Mouse (Mus musculus) heart, embryonic 11.5 days (tissue): ENCODE measurements around the gene Jmjd8. TPM values are rescaled to one million over a fixed set of nuclear protein-coding genes. Genes with fewer than 3 reads are reported as not detected.

Source experiments
- ATAC-seq: fragments of 200-750 bp; cut with Nextera tagmentation; replicated peaks from 2 replicates; pipeline ENCODE4 v1.8.0; 2017; ENCODE audit warnings: moderate library complexity; ENCODE audit not compliant: insufficient number of reproducible peaks, low FRiP score, low TSS enrichment
- H3K27ac ChIP-seq: fragments of 300-500 bp; sonication (generic); 2 replicates; pipeline ENCODE4 v1.5.1; 2014; ENCODE audit warnings: mild to moderate bottlenecking, low read depth, low read length
- H3K27me3 ChIP-seq: fragments of 300-500 bp; sonication (generic); 2 replicates; pipeline ENCODE4 v1.6.1; 2014; ENCODE audit warnings: mild to moderate bottlenecking, low read length, mixed read lengths; ENCODE audit not compliant: control insufficient read depth, insufficient read depth
- H3K36me3 ChIP-seq: fragments of 300-500 bp; sonication (generic); 2 replicates; pipeline ENCODE4 v1.6.1; 2014; ENCODE audit warnings: mild to moderate bottlenecking, low read length, moderate library complexity, mixed read lengths; ENCODE audit not compliant: control insufficient read depth, insufficient read depth
- H3K4me1 ChIP-seq: fragments of 300-500 bp; sonication (generic); 2 replicates; pipeline ENCODE4 v1.6.1; 2014; ENCODE audit warnings: low read length; ENCODE audit not compliant: control insufficient read depth, insufficient read depth
- H3K4me2 ChIP-seq: fragments of 300-500 bp; sonication (generic); 2 replicates; pipeline ENCODE4 v1.6.1; 2014; ENCODE audit warnings: mild to moderate bottlenecking, moderate library complexity
- H3K4me3 ChIP-seq: fragments of 300-500 bp; sonication (generic); 2 replicates; pipeline ENCODE4 v1.5.1; 2014; ENCODE audit warnings: low read depth, low read length
- H3K9ac ChIP-seq: fragments of 300-500 bp; sonication (generic); 2 replicates; pipeline ENCODE4 v1.6.1; 2014; ENCODE audit warnings: mild to moderate bottlenecking, low read depth, low read length, moderate library complexity
- H3K9me3 ChIP-seq: fragments of 300-500 bp; sonication (generic); replicated peaks from 2 replicates; pipeline ENCODE4 v1.6.1; 2016; ENCODE audit warnings: low read length; ENCODE audit not compliant: control insufficient read depth
- WGBS: fragments of 180-500 bp; shearing (Covaris S2); extraction: QIAGEN DNeasy Blood & Tissue Kit; methylation state at CpG from one replicate; pipeline ENCODE4 v1.1.7; 2014; ENCODE audit not compliant: insufficient replicate concordance; 5-methylcytosine and 5-hydroxymethylcytosine counted together
- polyA plus RNA-seq: library from polyadenylated mRNA; unstranded; fragments of >200 nt; fragmentation: Nextera tagmentation; extraction: Ambion mirVana; gene quantifications from 2 replicates; pipeline ENCODE4 v1.2.1, GENCODE M21; 2014

The Jmjd8 gene
- polyA plus RNA-seq, 1 experiment from 2014 or later = 30.9 TPM

DNA sequence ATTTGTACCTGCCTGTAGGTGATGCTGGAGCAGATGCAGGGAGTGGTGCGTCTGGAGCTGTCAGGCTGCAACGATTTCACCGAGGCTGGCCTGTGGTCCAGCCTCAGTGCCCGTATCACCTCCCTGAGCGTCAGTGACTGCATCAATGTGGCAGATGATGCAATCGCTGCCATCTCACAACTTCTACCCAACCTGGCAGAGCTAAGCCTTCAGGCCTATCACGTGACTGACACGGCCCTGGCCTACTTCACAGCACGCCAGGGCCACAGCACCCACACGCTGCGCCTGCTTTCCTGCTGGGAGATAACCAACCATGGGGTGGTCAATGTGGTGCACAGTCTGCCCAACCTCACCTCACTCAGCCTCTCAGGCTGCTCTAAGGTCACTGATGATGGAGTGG, 11.0 kb upstream of the Jmjd8 start:
- Histone ChIP-seq H3K9me3 (no peaks in the 10 kb centered on the region), H3K27me3 (peaks cover 70% of the 10 kb centered on the region), H3K4me3 (no peak overlapping the region), H3K9ac (no peak overlapping the region), H3K4me2 (no peak overlapping the region), H3K4me1 (peaks cover 4% of the 10 kb centered on the region; the same call in 1 of the 2 replicates), H3K36me3 (no peaks in the 10 kb centered on the region), H3K27ac (no peak overlapping the region)
- 72% methylated on average over 11 of the region's 11 CpGs for WGBS
- no peak for ATAC-seq

DNA sequence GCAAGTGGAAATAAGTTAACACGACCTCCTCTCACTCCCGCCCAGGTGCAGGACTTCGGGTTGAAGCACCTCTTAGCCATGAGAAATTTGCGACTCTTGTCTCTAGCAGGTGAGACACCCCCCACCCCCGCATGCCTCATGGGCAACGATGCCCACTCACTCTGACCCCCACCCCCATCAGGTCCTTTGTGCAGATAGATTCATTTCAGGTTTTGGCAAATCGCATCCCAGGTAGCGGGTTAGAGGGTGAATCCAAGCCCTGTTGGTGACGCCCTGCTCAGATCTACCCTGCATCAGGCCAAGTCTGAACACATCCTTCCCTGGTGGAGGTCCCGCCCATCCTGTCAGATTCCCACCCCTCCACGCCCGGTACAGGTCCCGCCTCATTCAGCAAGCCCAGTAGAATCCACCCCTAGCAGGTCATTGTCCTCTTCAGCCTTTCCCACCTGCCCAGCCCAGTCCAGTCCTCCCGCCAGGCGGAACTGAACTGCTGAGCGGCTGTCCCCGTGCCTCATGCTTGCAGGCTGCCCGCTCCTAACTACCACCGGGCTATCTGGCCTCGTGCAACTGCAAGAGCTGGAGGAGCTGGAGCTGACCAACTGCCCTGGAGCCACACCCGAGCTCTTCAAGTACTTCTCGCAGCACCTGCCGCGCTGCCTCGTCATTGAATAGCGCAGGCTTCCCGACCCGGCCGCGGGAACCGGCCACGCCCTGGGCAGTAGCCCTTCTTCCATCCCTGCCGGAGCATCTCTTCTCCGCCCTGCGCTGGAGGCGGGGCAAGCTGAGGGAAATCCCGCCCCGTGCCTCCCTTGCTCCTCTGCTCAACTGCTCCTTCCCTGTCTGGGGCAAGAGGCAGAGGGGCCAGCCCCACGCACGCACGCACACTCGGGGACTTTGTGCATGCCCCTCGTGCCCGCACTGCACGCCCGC, 9.6 kb upstream of the Jmjd8 start:
- Histone ChIP-seq H3K9me3 (no peaks in the 10 kb centered on the region), H3K27ac (no peak overlapping the region), H3K4me3 (peak overlapping the region; percentile 12), H3K9ac (no peak overlapping the region), H3K36me3 (no peaks in the 10 kb centered on the region), H3K27me3 (peaks cover 63% of the 10 kb centered on the region), H3K4me1 (peaks cover 8% of the 10 kb centered on the region), H3K4me2 (peak overlapping the region; percentile 35)
- ATAC-seq = 0 out of 2 replicates have a peak, but pooled peaks have one; percentile 26
- 6% methylated on average over 46 of the region's 46 CpGs for WGBS

DNA sequence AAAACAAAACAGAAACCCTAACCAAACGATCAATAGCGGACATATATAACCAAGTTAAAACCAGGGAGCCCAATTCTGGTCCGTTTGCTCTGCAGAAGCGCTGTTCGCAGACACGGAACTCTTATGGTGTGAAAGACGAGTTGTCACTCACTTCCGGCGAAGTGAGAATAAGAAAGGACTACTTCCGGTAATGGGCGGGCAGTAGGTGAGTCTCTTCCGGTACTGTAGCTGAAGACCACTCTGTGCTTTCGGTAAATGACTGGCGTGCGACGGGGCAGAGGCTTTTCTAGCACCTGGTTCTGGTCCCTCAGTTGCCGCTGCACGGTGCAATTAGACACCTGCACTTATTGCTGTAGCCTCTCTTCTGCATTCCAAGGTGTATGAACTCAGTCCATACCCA, 5.2 kb upstream of the Jmjd8 start, which contains the start of gene Wdr24:
TSS of gene Wdr24 (plus strand) at position 176 of the 400 bp plus-strand sequence.
- Histone ChIP-seq H3K4me1 (peaks cover 21% of the 10 kb centered on the region), H3K9ac (peak within 1 kb of the TSS; percentile 83), H3K4me2 (peak within 1 kb of the TSS; percentile 97), H3K36me3 (peaks cover 11% of the 10 kb centered on the region), H3K27me3 (peaks cover 33% of the 10 kb centered on the region), H3K27ac (peak within 1 kb of the TSS; percentile 35; the same call in 1 of the 2 replicates), H3K4me3 (peak within 1 kb of the TSS; percentile 70), H3K9me3 (no peaks in the 10 kb centered on the region)
- no peak for ATAC-seq
- under 1% methylated on average over 18 of the region's 18 CpGs for WGBS

DNA sequence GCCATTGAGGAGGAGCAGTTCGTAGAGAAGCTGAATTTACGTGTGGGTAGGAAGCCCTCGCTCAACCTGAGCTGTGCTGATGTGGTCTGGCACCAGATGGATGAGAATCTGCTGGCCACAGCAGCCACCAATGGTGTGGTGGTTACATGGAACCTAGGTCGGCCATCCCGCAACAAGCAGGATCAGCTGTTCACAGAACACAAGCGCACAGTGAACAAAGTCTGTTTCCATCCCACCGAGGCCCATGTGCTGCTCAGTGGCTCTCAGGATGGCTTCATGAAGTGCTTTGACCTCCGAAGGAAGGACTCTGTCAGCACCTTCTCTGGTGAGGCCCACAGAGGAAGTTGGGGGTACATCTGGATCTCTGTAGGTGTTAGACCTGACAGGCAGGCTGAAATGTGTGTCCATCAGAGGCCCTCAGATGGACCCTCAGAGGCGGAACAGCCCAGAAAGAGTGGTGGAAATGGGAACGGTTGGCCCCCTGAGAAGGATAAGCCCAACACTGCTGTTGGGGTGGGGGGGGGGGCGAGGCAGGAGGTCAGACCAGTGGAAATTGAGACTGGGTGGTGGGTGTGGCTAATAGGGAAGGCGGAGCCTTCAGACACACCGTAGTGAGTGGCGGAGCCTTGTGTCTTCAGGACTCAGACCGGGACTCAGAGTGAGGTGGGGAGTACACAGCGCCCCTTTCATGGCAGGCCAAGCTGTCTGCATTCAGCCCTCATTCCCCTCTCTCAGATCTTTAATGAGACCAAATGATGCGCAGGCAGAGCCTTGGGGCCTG, 4.1 kb upstream of the Jmjd8 start:
- peak overlapping the region; percentile 97 for H3K4me2 ChIP-seq
- peaks cover 22% of the 10 kb centered on the region for H3K27me3 ChIP-seq
- H3K4me1 ChIP-seq = peaks cover 21% of the 10 kb centered on the region
- H3K36me3 ChIP-seq = peaks cover 11% of the 10 kb centered on the region
- no peak overlapping the region for H3K27ac ChIP-seq
- H3K4me3 ChIP-seq = peak overlapping the region; percentile 70
- ATAC-seq = no peak
- 0 out of 2 replicates have a peak overlapping the region, but pooled peaks have one; percentile 12 for H3K9ac ChIP-seq
- 58% methylated on average over 17 of the region's 17 CpGs for WGBS
- H3K9me3 ChIP-seq = no peaks in the 10 kb centered on the region

DNA sequence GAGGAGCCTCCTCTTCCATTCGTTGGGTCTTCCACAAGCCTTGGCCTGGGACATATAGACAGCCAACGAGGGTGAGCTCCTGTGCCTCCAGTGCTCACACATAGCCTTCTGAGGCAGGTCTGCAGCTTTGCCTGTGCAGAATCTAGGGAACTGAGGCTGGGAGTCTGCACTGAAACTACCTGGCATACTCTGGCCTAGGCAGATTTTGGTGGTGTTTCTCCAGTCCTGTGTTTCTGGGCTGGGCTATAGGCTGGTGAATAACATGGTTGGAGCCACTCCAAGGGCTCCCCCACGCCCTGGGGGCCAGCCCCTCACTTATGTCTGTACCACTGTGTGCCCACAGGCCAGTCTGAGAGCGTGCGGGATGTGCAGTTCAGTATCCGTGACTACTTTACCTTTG, 3.4 kb upstream of the Jmjd8 start:
- peak overlapping the region; percentile 70; the same call in 1 of the 2 replicates for H3K4me3 ChIP-seq
- peaks cover 28% of the 10 kb centered on the region for H3K4me1 ChIP-seq
- H3K27me3 ChIP-seq = peaks cover 15% of the 10 kb centered on the region
- peak overlapping the region; percentile 97 for H3K4me2 ChIP-seq
- no peak overlapping the region for H3K27ac ChIP-seq
- 85% methylated on average over 6 of the region's 6 CpGs for WGBS
- ATAC-seq = no peak
- no peak overlapping the region for H3K9ac ChIP-seq
- H3K36me3 ChIP-seq = peaks cover 16% of the 10 kb centered on the region
- H3K9me3 ChIP-seq = no peaks in the 10 kb centered on the region

DNA sequence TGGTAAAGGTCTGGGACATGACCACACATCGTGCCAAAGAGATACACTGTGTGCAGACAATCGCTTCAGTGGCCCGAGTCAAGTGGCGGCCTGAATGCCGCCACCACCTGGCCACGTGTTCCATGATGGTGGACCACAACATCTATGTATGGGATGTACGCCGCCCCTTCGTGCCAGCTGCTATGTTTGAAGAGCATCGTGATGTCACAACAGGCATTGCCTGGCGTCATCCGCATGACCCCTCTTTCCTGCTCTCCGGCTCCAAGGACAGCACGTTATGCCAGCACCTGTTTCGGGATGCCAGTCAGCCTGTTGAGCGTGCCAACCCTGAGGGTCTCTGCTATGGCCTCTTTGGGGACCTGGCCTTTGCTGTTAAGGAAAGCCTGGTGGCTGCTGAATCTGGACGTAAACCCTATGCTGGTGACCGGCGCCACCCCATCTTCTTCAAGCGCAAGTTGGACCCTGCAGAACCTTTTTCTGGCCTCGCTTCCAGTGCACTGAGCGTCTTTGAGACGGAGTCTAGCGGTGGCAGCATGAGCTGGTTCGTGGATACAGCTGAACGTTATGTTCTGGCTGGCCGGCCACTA, 2.6 kb upstream of the Jmjd8 start:
- Histone ChIP-seq H3K36me3 (peaks cover 23% of the 10 kb centered on the region), H3K27ac (no peak overlapping the region), H3K27me3 (peaks cover 10% of the 10 kb centered on the region), H3K4me2 (no peak overlapping the region), H3K4me1 (peaks cover 34% of the 10 kb centered on the region), H3K9ac (no peak overlapping the region), H3K9me3 (no peaks in the 10 kb centered on the region), H3K4me3 (no peak overlapping the region)
- no peak for ATAC-seq
- 93% methylated on average over 27 of the region's 27 CpGs for WGBS

DNA sequence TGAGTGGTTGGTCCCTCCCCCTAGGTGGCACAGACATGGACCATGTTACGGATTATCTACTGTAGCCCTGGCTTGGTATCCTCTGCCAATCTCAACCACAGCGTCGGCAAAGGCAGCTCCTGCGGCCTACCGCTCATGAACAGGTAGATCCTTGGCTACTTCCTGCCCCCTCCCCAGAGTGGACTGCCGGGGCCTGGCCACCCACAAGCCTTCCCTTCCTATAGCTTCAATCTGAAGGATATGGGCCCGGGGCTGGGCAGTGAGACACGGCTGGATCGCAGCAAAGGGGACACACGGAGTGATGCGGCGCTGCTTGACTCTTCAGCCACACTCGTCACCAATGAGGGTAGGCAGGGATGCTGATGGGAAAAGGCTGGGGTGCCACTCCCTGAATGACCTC, 1.7 kb upstream of the Jmjd8 start:
- peaks cover 27% of the 10 kb centered on the region for H3K36me3 ChIP-seq
- peaks cover 43% of the 10 kb centered on the region for H3K4me1 ChIP-seq
- H3K4me2 ChIP-seq = no peak overlapping the region

More for the DNA sequence above, 1.7 kb upstream of the Jmjd8 start:
- H3K4me3 ChIP-seq = peak overlapping the region; percentile 2; the same call in 1 of the 2 replicates
- 93% methylated on average over 13 of the region's 13 CpGs for WGBS
- no peak overlapping the region for H3K27ac ChIP-seq
- ATAC-seq = no peak
- H3K27me3 ChIP-seq = peaks cover 5% of the 10 kb centered on the region; the same call in 1 of the 2 replicates
- H3K9me3 ChIP-seq = no peaks in the 10 kb centered on the region
- no peak overlapping the region for H3K9ac ChIP-seq
